Mouse (Mus musculus): ENCODE measurements around the gene Rtn4. TPM values are rescaled to one million over a fixed set of nuclear protein-coding genes. Genes with fewer than 3 reads are reported as not detected.
A peak's percentile ranks its signal among the peaks of the same experiment; 100 is the strongest.

Gene Rtn4
- total RNA-seq (2012; rRNA removed) (95.8 and 106 TPM in 2 replicates), total RNA-seq (2014; rRNA removed) (168 and 182 TPM in 2 replicates), polyA plus RNA-seq (2012; ENCODE audit: insufficient read length, low read depth) (210 and 224 TPM in 2 replicates)

- TF ChIP-seq RCOR1 (conservative IDR thresholded peaks at IDR 0.05; ENCODE audit: low read depth, low read length) (no peak), UBTF (IDR thresholded peaks at IDR 0.05; ENCODE audit: low read depth, low read length) (peak; percentile 87), MXI1 (IDR thresholded peaks at IDR 0.05; ENCODE audit: low read depth, low read length) (peak; percentile 85), ZKSCAN1 (IDR thresholded peaks at IDR 0.05; ENCODE audit: borderline replicate concordance, low read depth, low read length) (no peak), MAX (IDR thresholded peaks at IDR 0.05; ENCODE audit: low read length) (peak; percentile 63; the same call in 1 of the 2 replicates), NRF1 (IDR thresholded peaks at IDR 0.05; ENCODE audit: low read depth, low read length) (peak; percentile 61; the same call in 1 of the 2 replicates), CHD1 (IDR thresholded peaks at IDR 0.05; ENCODE audit: low read depth, low read length) (0 out of 2 replicates have a peak, but pooled peaks have one; percentile 53), TBP (conservative IDR thresholded peaks at IDR 0.05; ENCODE audit: low read depth, low read length) (peak; percentile 72; the same call in 1 of the 2 replicates), HCFC1 (IDR thresholded peaks at IDR 0.05; ENCODE audit: low read depth, low read length) (peak; percentile 70), PAX5 (IDR thresholded peaks at IDR 0.05; ENCODE audit: low read length) (no peak), JUND (conservative IDR thresholded peaks at IDR 0.05; ENCODE audit: low read depth, low read length) (no peak), CTCF (conservative IDR thresholded peaks at IDR 0.05 in 1 of 2, IDR thresholded peaks at IDR 0.05 in 1 of 2; ENCODE audit: low read depth in 2 of 2, low read length in 2 of 2) (no peak), E2F4 (IDR thresholded peaks at IDR 0.05; ENCODE audit: insufficient replicate concordance, low read depth, low read length) (peak; percentile 67; the same call in 1 of the 2 replicates), NELFE (IDR thresholded peaks at IDR 0.05; ENCODE audit: low read depth, low read length) (peak; percentile 98), KAT2A (IDR thresholded peaks at IDR 0.05; ENCODE audit: insufficient replicate concordance, low read length) (peak; percentile 73; the same call in 1 of the 2 replicates), ZMIZ1 (IDR thresholded peaks at IDR 0.05; ENCODE audit: low read depth, low read length) (peak; percentile 97), MEF2A (IDR thresholded peaks at IDR 0.05; ENCODE audit: borderline replicate concordance, low read depth, low read length) (0 out of 2 replicates have a peak, but pooled peaks have one; percentile 45), ZC3H11A (IDR thresholded peaks at IDR 0.05; ENCODE audit: low read depth, low read length) (no peak), CHD2 (IDR thresholded peaks at IDR 0.05; ENCODE audit: low read length) (peak; percentile 97), POLR2A (IDR thresholded peaks at IDR 0.05; ENCODE audit: low read depth, low read length) (peak; percentile 98), ELF1 (IDR thresholded peaks at IDR 0.05; ENCODE audit: low read depth, low read length) (peak; percentile 95), EP300 (IDR thresholded peaks at IDR 0.05; ENCODE audit: low read length) (no peak), MAZ (IDR thresholded peaks at IDR 0.05; ENCODE audit: low read depth, low read length) (peak; percentile 96), SIN3A (IDR thresholded peaks at IDR 0.05; ENCODE audit: low read length) (peak; percentile 87), JUN (IDR thresholded peaks at IDR 0.05; ENCODE audit: insufficient read depth, low read depth, low read length) (no peak), POLR2AphosphoS2 (IDR thresholded peaks at IDR 0.05; ENCODE audit: low read depth, low read length) (peak; percentile 93), IRF4 (IDR thresholded peaks at IDR 0.05; ENCODE audit: low read depth, low read length) (peak; percentile 41; the same call in 1 of the 2 replicates), USF2 (conservative IDR thresholded peaks at IDR 0.05; ENCODE audit: low read depth, low read length) (no peak), TCF12 (IDR thresholded peaks at IDR 0.05; ENCODE audit: low read depth, low read length) (peak; percentile 96)
- peak; percentile 99 for DNase-seq (ENCODE audit: extremely low read depth)
- peak within 1 kb of the TSS; percentile 39 for H3K4me2 ChIP-seq (ENCODE audit: insufficient read depth, low read depth, poor library complexity, severe bottlenecking)
- no peaks in the 10 kb centered on the region for H3K27me3 ChIP-seq (replicated peaks)
- H3K4me1 ChIP-seq (ENCODE audit: control insufficient read depth in 1 of 2, insufficient read depth in 2 of 2): peaks cover 0 to 32% of the 10 kb centered on the region in 2 experiments; a peak in 2 of 4 replicates
- H3K36me3 ChIP-seq (replicated peaks in 1 of 2; ENCODE audit: control insufficient read depth in 1 of 2, insufficient read depth in 1 of 2, low read length in 1 of 2): peaks cover 0 to 15% of the 10 kb centered on the region in 2 experiments
- H3K9ac ChIP-seq (ENCODE audit: insufficient read depth, low read depth): peak within 1 kb of the TSS; percentile 82
- H3K27ac ChIP-seq (ENCODE audit: insufficient read depth, low read depth): peak within 1 kb of the TSS; percentile 61
- H3K9me3 ChIP-seq (replicated peaks; ENCODE audit: low read length): no peaks in the 10 kb centered on the region
- peak within 1 kb of the TSS; percentile 63 to 87 (median 74) for H3K4me3 ChIP-seq (replicated peaks in 1 of 3; ENCODE audit: low read depth in 2 of 3, low read length in 2 of 3, poor library complexity in 1 of 3)
- H3K79me2 ChIP-seq (replicated peaks; ENCODE audit: control insufficient read depth, extremely low read depth, insufficient read depth, poor library complexity, severe bottlenecking): peaks cover 23% of the 10 kb centered on the region
- dilution Hi-C loops (cut with MboI; ENCODE audit: extremely low pct_ligation_motif_present, extremely low pct_unique_long_range_greater_than_20kb, low sequenced_read_pairs): no loop called here
- in situ Hi-C loops (cut with MboI; ENCODE audit: low pct_ligation_motif_present, low pct_unique_long_range_greater_than_20kb, low sequenced_read_pairs): loop anchor here (5.0 to 10.0 kb wide), 4 partner anchors 50 to 418 kb away; partner anchors contain the start of genes Clhc1 and Rps27a
These were observed at the start of gene Rtn4 for GRCm38 (mm10) chr11:29692683-29693272. Gene Rtn4, plus strand, starts transcription at chr11:29692947.
